Mouse (Mus musculus) gastrocnemius, adult 2 months (tissue): ENCODE measurements at regions not wholly inside any gene's neighbourhood (a gene's known extent, or its start where the extent isn't known, plus 50 kb on each side); places are given as distances from the start of the nearest gene placed in this dataset.

ENCODE experiments used
- DNase-seq: peaks from one replicate; pipeline ENCODE4 v3.0.0; 2022
- H3K27ac ChIP-seq: fragments of 200-600 bp; 2 replicates; pipeline ENCODE4 v1.8.1; 2022; ENCODE audit warnings: mild to moderate bottlenecking
- H3K4me3 ChIP-seq: fragments of 200-600 bp; 2 replicates; pipeline ENCODE4 v1.8.1; 2022; ENCODE audit warnings: mild to moderate bottlenecking, moderate library complexity
- CTCF ChIP-seq: fragments of 200-600 bp; IDR thresholded peaks from 2 replicates; pipeline ENCODE4 v1.8.1; 2022; ENCODE audit warnings: antibody characterized with exemption, mild to moderate bottlenecking, moderate library complexity
- intact Hi-C: fragments of 180-260 bp; cut with DNase I; formaldehyde crosslinking; loops from one replicate; pipeline ENCODE4 v1.15.1; 2025

DNA sequence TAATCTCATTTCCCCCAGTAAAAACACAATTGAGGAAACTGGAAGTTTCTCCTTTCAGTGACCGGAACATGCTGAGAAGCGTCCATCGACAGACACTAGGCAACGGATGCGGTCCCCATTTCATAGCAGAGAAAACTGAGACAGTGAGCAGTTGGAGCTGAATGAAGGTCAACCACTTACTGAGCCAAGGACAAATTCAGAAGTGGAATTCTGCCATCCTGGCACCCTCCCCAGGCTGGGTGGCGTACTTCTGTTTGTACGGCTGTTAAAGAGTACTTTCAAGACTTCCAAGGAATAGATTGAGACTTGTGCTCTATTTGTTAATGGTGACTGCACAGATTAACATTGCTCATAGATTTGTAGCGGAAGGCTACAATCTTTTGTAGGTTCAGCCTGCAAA lies 54.2 kb upstream of the Bhlhe40 start:
- no peak for TF ChIP-seq CTCF
- H3K27ac ChIP-seq = peak overlapping the region; percentile 57
- peak; percentile 79 for DNase-seq
- H3K4me3 ChIP-seq = no peak overlapping the region
- intact Hi-C loops = loop anchor here (2.0 kb wide), 1 partner anchor 33 kb away; no protein-coding TSS in a partner anchor

DNA sequence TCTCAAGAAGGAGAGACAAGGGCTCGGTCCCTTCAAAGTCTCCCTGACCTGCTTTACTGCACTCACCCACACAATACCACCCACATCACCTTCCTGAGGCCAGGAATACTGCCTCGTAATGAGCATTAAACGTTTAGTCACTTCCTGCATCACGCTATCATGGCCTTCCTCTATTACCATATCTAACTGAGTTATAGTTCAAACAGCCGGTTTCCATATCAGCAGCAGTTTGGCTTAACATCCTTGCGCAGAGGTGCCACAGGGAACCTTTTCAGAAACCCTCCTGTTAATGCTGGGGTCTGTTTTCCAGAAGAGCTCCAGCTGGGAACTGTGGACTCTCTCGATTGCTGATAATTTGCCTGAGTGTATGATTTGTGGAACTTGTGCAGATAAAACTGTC lies 52.1 kb upstream of the Bhlhe40 start:
- DNase-seq = no peak
- intact Hi-C loops = no loop called here
- no peak overlapping the region for H3K4me3 ChIP-seq
- no peak for TF ChIP-seq CTCF
- H3K27ac ChIP-seq = no peak overlapping the region
